Mouse (Mus musculus) embryonic facial prominence, embryonic 10.5 days (tissue): ENCODE measurements around the gene Serpinf1. TPM values are rescaled to one million over a fixed set of nuclear protein-coding genes. Genes with fewer than 3 reads are reported as not detected.
"Not testable (repeated sequence)": the region's sequence is repeated elsewhere in the genome, so short reads cannot be mapped to it uniquely, and the experiment has no call there.

Experiments
- DNase-seq: peaks from one replicate; pipeline ENCODE4 v3.0.0-alpha.2; 2017; ENCODE audit warnings: low spot score
- H3K27ac ChIP-seq: fragments of 300-500 bp; sonication (generic); replicated peaks from 2 replicates; pipeline ENCODE4 v1.5.1; 2016; ENCODE audit warnings: mild to moderate bottlenecking
- H3K27me3 ChIP-seq: fragments of 300-500 bp; sonication (generic); replicated peaks from 2 replicates; pipeline ENCODE4 v1.6.1; 2016; ENCODE audit warnings: low read depth, mild to moderate bottlenecking; ENCODE audit not compliant: poor library complexity, severe bottlenecking
- H3K36me3 ChIP-seq: fragments of 300-500 bp; sonication (generic); replicated peaks from 2 replicates; pipeline ENCODE4 v1.6.1; 2016; ENCODE audit warnings: mild to moderate bottlenecking, moderate library complexity
- H3K4me1 ChIP-seq: fragments of 300-500 bp; sonication (generic); 2 replicates; pipeline ENCODE4 v1.6.1; 2016
- H3K4me3 ChIP-seq: fragments of 300-500 bp; sonication (generic); 2 replicates; pipeline ENCODE4 v1.5.1; 2016; ENCODE audit warnings: mild to moderate bottlenecking, moderate library complexity
- H3K9me3 ChIP-seq: fragments of 300-500 bp; sonication (generic); 2 replicates; pipeline ENCODE4 v1.6.1; 2016; ENCODE audit warnings: mild to moderate bottlenecking
- whole genome bisulfite sequencing: fragments of 180-500 bp; shearing (Covaris S2); methylation state at CpG from one replicate; pipeline ENCODE4 v1.1.7; 2016; 5-methylcytosine and 5-hydroxymethylcytosine counted together
- polyA plus RNA-seq: library from polyadenylated mRNA; unstranded; fragments of >200 nt; fragmentation: Nextera tagmentation; extraction: Ambion mirVana; gene quantifications from 2 replicates; pipeline ENCODE4 v1.2.1, GENCODE M21; 2016

Serpinf1 gene
- polyA plus RNA-seq, 1 experiment from 2014 or later: 216 TPM

DNA sequence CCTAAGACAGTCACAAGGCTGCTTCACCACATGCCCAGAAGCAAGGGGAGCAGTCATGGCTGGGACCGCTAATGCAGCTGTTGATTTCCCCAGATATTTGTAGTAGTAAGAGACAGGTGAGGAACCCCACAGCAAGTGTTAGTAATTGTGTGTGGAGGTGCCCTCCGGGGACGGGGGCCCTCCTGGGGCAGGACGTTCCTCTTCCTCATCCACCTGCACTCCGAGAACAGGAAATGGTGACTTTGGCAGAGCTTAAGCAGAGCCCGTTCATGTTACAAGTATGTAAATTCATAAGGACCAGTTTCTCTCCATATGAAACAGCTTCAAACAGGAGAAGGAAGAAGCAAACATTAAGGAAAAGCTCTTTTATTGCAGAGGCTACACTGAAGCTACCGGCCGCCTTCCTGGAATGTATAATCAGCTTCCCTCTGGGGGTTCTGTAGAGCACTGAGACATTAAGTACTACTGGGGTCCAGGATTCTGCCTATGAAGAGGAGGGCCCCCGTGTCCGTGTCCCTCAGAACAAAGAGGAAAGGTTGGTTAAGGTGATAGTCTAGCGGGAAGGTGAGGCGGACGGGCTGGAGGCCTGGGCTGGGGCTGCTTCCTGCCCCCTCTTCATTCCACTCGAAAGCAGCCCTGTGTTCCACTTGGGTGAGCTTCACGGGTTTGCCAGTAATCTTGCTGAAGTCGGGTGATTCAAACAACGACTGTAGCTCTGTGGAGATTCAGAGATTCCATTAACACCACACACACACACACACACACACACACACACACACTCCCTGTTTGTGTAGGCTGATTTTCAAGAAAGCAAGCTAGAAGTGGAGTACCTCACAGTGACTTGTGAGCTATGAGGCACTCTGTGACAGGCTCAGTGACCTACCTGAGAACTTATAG is 12.6 kb downstream of the Serpinf1 start:
- peaks cover 75% of the 10 kb centered on the region for H3K36me3 ChIP-seq
- H3K4me1 ChIP-seq: no peaks in the 10 kb centered on the region
- WGBS: 85% methylated on average over 17 of the region's 17 CpGs
- H3K27me3 ChIP-seq: no peaks in the 10 kb centered on the region
- H3K9me3 ChIP-seq: no peaks in the 10 kb centered on the region
- no peak overlapping the region for H3K4me3 ChIP-seq
- no peak overlapping the region for H3K27ac ChIP-seq
- no peak for DNase-seq

DNA sequence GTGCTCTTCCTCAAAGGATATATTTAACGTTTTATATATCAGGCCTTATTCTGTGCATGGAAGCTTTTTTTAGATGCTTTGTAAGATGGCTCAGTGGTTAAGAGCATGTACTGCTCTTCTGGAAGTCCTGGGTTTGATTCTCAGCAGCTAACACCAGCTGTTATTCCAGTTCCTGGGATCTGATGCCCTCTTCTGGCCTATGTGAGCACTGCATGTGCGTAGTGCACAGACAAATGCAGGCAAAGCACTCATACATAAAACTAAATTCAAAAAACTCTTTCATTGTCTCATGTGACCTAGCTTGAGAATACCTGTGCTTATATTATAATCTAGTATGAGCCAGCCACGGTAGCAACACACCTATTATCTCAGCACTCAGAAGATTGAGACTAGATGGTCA is 15.6 kb downstream of the Serpinf1 start:
- 0 out of 2 replicates have a peak, but pooled peaks cover 3% of the 10 kb centered on the region for H3K4me1 ChIP-seq
- H3K27me3 ChIP-seq: no peaks in the 10 kb centered on the region
- H3K27ac ChIP-seq: no peak overlapping the region
- H3K4me3 ChIP-seq: no peak overlapping the region
- peaks cover 44% of the 10 kb centered on the region for H3K36me3 ChIP-seq
- WGBS: 35% methylated on average over 3 of the region's 3 CpGs
- H3K9me3 ChIP-seq: no peaks in the 10 kb centered on the region
- DNase-seq: peak; percentile 58

DNA sequence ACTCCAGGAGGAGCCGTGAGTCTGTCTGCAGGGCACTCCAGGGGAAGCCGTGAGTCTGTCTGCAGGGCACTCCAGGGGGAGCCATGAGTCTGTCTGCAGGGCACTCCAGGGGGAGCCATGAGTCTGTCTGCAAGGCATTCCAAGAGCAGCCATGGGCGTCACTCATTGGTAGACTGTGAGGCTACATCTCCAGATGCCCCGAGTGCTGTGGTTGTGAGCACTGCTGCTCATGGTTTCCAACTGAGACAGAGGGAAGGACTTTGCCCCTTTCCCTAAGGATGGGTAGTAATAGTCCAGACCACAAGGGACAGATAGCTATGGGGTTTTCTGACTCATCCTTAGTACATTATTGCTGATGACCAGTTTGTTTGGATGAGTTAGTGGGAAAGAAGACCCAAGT is 16.4 kb downstream of the Serpinf1 start:
- 69% methylated on average over 4 of the region's 4 CpGs for WGBS

DNA sequence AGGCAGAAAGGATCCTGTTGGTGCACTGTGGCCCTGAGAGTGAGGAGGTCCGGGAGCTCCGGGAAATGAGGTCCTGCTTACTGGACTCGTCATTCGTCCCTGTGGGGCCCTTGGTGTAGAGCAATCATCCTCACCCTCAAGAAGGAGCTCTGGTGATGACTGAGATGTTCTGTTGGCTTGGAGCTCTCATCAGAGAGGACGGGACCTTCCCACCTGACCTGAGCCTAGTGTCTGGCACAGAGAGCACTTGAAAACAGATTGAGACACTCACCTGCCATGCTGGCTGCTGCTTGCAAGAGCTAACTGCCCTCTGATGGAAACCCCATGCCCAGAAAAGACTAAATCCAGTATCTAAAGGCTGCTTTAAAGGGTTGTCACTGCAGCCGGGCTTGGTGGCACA is 17.7 kb downstream of the Serpinf1 start:
- Histone ChIP-seq H3K4me1 (0 out of 2 replicates have a peak, but pooled peaks cover 3% of the 10 kb centered on the region), H3K36me3 (peaks cover 29% of the 10 kb centered on the region), H3K27ac (no peak overlapping the region), H3K27me3 (no peaks in the 10 kb centered on the region), H3K4me3 (no peak overlapping the region), H3K9me3 (no peaks in the 10 kb centered on the region)
- no peak for DNase-seq
- WGBS: 88% methylated on average over 6 of the region's 6 CpGs

More for the DNA sequence above, 16.4 kb downstream of the Serpinf1 start:
- H3K36me3 ChIP-seq: peaks cover 37% of the 10 kb centered on the region
- no peaks in the 10 kb centered on the region for H3K27me3 ChIP-seq
- no peaks in the 10 kb centered on the region for H3K9me3 ChIP-seq
- 0 out of 2 replicates have a peak, but pooled peaks cover 3% of the 10 kb centered on the region for H3K4me1 ChIP-seq
- DNase-seq: no peak
- no peak overlapping the region for H3K4me3 ChIP-seq
- no peak overlapping the region for H3K27ac ChIP-seq

DNA sequence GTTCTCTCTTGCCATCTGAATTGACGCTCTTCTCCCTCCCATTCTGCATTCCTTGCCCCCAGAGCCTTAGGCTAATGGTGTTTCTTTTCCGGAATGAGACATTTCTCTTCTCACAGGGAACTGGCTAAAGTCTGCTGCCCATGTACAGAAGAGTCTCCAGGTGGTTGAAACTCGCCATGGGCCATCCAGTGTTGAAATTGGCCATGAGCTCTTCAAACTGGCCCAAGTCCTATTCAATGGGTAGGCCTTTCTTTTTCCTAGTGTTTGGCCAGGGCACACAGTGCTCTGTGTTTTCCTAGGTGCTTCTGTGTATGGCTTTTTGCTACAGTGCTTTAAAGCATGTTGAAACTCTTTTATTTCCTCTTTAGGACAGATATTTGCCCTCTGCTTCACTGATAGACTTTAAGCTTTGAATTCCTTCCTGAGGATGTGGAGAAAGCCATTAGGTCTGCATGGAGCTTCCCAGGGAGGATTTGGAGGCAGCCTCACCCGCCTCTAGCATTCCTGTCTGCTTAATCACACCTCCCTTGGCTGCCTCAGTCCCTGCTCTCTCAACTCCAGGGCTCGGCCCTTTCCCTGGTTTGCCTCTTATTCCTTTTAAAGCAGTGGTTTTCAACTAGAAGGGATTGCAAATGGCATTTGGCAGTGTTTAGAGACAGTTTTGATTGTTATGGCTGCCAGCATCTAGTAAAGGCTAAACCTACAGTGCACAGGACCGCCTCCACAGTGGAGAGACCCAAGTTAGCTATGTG is 19.0 kb downstream of the Serpinf1 start:
- WGBS: 75% methylated on average over 6 of the region's 6 CpGs
- no peak for DNase-seq
- no peaks in the 10 kb centered on the region for H3K27me3 ChIP-seq
- H3K27ac ChIP-seq: no peak overlapping the region
- H3K9me3 ChIP-seq: no peaks in the 10 kb centered on the region
- no peak overlapping the region for H3K4me3 ChIP-seq
- 0 out of 2 replicates have a peak, but pooled peaks cover 3% of the 10 kb centered on the region for H3K4me1 ChIP-seq
- peaks cover 22% of the 10 kb centered on the region for H3K36me3 ChIP-seq

DNA sequence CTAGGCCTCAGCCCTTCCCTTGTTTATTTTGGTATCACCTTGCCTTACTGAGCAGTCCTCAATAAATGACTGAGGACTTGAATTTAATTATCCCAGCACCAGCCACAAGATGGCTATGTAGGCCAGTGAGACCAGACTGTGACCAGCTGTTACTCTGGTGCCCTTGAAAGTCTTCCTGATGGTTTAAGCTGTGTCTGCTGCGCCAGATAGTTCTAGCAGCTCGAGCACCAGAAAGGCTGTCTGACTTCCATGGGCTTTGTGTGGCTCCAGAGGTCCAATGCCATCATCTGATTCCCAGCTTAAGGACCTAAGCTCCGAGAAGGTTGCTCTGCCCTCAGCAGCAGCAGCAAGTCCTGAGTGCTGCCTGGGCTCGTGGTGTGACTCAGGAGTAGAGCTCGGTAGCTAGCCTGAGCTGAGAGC is 20.2 kb downstream of the Serpinf1 start:
- Histone ChIP-seq H3K9me3 (no peaks in the 10 kb centered on the region), H3K27me3 (no peaks in the 10 kb centered on the region), H3K36me3 (peaks cover 19% of the 10 kb centered on the region), H3K27ac (no peak overlapping the region), H3K4me1 (0 out of 2 replicates have a peak, but pooled peaks cover 3% of the 10 kb centered on the region), H3K4me3 (no peak overlapping the region)
- peak; percentile 45 for DNase-seq
- WGBS: 71% methylated on average over 5 of the region's 5 CpGs

DNA sequence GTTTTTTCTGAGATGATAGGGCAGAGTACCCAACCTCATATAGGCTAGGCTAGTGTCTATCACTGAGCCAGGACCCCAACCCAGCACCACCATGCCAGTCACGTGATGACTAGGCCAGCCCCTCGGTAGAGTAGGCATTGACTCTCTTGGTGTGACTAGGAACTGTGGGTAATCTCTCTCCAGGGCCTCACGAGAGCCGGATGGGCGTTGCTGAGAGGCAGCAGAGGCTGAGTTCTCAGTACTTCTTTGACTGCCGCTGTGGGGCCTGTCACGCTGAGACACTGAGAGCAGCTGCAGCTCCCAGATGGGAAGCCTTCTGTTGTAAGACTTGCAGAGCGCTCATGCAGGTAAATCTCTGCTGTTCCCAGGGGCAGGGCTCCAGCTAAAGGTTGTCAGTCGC is 22.4 kb downstream of the Serpinf1 start:
- Histone ChIP-seq H3K27ac (no peak overlapping the region), H3K4me1 (0 out of 2 replicates have a peak, but pooled peaks cover 3% of the 10 kb centered on the region), H3K9me3 (no peaks in the 10 kb centered on the region), H3K36me3 (peaks cover 8% of the 10 kb centered on the region; the same call in 1 of the 2 replicates), H3K4me3 (no peak overlapping the region), H3K27me3 (no peaks in the 10 kb centered on the region)
- 67% methylated on average over 9 of the region's 9 CpGs for whole genome bisulfite sequencing
- no peak for DNase-seq

DNA sequence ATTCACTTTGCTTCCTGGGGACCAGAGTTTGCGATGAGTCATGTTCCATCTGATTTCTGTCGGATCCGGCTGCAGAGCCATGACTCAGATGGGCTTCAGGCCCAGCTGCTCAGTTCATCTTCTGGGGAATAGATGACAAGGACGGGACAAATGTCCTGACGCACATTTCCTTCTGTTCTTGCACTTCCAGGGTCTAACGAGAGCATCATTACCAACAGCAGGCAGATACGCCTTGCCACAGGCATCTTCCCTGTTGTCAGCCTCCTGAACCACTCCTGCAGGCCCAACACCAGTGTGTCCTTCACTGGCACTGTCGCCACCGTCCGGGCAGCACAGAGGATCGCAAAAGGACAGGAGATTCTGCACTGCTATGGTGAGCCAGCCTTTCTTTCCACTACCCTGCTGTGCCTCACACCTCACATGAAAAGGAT is 23.1 kb downstream of the Serpinf1 start:
- no peak overlapping the region for H3K4me3 ChIP-seq
- no peak for DNase-seq
- no peaks in the 10 kb centered on the region for H3K27me3 ChIP-seq
- no peak overlapping the region for H3K27ac ChIP-seq
- peaks cover 8% of the 10 kb centered on the region; the same call in 1 of the 2 replicates for H3K36me3 ChIP-seq
- H3K9me3 ChIP-seq: no peaks in the 10 kb centered on the region
- 0 out of 2 replicates have a peak, but pooled peaks cover 3% of the 10 kb centered on the region for H3K4me1 ChIP-seq
- WGBS: 90% methylated on average over 11 of the region's 11 CpGs

DNA sequence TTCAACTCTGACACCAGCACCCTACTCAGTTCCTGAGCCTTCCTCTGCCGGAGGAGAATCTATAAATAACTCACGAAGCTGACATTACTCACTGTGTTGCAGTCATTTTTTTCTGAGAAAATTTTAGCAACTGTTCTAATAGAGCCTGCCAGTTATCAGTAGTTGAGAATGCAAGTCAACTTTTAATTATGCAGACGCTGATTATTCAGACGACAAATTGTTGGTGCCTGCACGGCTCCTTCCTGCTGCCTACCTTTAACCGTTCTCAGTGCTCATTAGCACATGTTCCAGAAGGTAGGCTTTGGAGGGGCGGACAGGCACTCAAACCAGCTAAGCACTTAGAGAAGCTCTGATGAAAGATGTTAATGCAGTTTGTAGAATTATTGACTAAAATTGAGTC is 25.0 kb downstream of the Serpinf1 start:
- Histone ChIP-seq H3K27me3 (no peaks in the 10 kb centered on the region), H3K36me3 (peaks cover 8% of the 10 kb centered on the region; the same call in 1 of the 2 replicates), H3K4me1 (0 out of 2 replicates have a peak, but pooled peaks cover 3% of the 10 kb centered on the region), H3K9me3 (no peaks in the 10 kb centered on the region), H3K27ac (no peak overlapping the region), H3K4me3 (no peak overlapping the region)
- 88% methylated on average over 7 of the region's 7 CpGs for WGBS
- no peak for DNase-seq

DNA sequence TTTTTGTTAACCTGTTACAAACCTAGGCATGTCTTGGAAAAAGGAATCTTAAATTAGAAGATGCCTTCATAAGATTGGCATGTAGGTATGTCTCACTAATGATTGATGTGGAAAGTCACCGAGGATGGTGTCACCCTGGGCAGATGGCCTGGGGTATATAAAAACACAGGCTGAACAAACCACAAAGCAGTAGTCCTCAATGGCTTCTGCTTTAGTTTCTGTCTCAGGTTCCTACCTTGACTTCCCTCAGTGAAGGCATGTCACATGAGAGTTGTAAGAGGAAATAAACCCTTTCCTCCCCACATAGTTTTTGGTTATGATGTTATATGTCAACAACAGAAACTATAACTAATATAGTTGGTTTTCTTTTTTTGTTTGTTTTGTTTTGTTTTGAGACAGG is 26.9 kb downstream of the Serpinf1 start:
- no peak overlapping the region for H3K4me3 ChIP-seq

DNA sequence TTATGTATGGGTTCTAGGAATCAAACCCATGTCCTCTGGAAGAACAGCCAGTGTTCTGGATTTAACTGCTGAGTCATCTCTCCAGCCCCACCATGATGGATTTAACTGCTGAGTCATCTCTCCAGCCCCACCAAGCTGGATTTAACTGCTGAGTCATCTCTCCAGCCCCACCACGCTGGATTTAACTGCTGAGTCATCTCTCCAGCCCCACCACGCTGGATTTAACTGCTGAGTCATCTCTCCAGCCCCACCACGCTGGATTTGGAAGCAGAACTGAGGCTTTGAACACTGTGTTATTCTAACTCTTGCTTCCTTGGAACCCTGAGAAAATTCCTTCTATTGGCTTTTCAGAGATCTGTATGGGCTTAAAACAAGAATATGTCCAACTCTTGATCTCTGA is 39.0 kb downstream of the Serpinf1 start:
- not testable (repeated sequence) for H3K27me3 ChIP-seq, DNase-seq, H3K9me3 ChIP-seq, H3K4me1 ChIP-seq, H3K4me3 ChIP-seq, H3K27ac ChIP-seq
- WGBS: 65% methylated on average over 3 of the region's 3 CpGs
- peaks cover 15% of the 10 kb centered on the region for H3K36me3 ChIP-seq

More for the DNA sequence above, 26.9 kb downstream of the Serpinf1 start:
- H3K36me3 ChIP-seq: peaks cover 8% of the 10 kb centered on the region; the same call in 1 of the 2 replicates
- H3K27me3 ChIP-seq: no peaks in the 10 kb centered on the region
- no peak overlapping the region for H3K27ac ChIP-seq
- 91% methylated on average over 1 of the region's 1 CpGs for WGBS
- DNase-seq: no peak
- H3K4me1 ChIP-seq: no peaks in the 10 kb centered on the region
- no peaks in the 10 kb centered on the region for H3K9me3 ChIP-seq

DNA sequence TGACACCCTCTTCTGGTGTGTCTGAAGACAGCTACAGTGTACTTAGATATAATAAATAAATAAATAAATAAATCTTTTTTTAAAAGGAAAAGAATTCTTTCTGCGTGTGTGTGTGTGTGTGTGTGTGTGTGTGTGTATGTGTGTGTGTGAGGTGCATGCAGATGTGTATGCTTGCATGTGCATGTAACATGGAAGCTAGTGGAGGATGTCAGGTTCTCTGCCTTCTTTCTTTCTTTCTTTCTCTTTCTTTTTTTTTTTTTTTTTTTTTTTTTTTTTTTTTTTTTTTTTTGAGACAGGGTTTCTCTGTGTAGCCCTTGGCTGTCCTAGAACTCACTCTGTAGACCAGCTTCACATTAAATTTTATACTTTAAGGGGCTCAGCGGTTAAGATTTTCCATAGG is 43.7 kb downstream of the Serpinf1 start:
- not testable (repeated sequence) for H3K27ac ChIP-seq

More for the DNA sequence above, 43.7 kb downstream of the Serpinf1 start:
- H3K4me1 ChIP-seq, H3K27me3 ChIP-seq, H3K9me3 ChIP-seq, H3K36me3 ChIP-seq, DNase-seq, H3K4me3 ChIP-seq: not testable (repeated sequence)
- 90% methylated on average over 2 of the region's 2 CpGs for WGBS
